In genomic region chr8:70601271-70601649, GRCm38 (mm10) we compare ENCODE assay signal across 8 mouse cellular contexts. TPM values are rescaled to one million over a fixed set of nuclear protein-coding genes. Genes with fewer than 3 reads are reported as not detected.
DNase-seq lines count a peak whose midpoint lies in the region; ATAC-seq and TF ChIP-seq lines count a peak whose summit lies in the region.

No protein-coding gene starts in this region.

- intact Hi-C loops in heart, postnatal 10 days (cut with DNase I): no loop called here

- H3K9ac ChIP-seq in liver, postnatal 0 days (replicated peaks): no peak overlapping the region
- no peak overlapping the region for H3K9ac ChIP-seq in neural tube, embryonic 11.5 days (ENCODE audit: low read length)

- ATAC-seq in erythroblast, adult 5-6 weeks (replicated peaks; ENCODE audit: low FRiP score, poor library complexity, severe bottlenecking): peak; percentile 58
- ATAC-seq in liver, postnatal 0 days: peak; percentile 57
- ATAC-seq in neural tube, embryonic 11.5 days (ENCODE audit: insufficient read depth, low FRiP score, low TSS enrichment): peak; percentile 65

- 5% methylated on average over 26 of the region's 26 CpGs for WGBS in liver, postnatal 0 days (ENCODE audit: insufficient replicate concordance)
- under 1% methylated on average over 25 of the region's 26 CpGs for WGBS in neural tube, embryonic 11.5 days

- peak; percentile 98 for DNase-seq in ES-CJ7 (ENCODE audit: low read depth, low spot score)
- DNase-seq in brain, adult 2 months (ENCODE audit: low read depth, low spot score): peak; percentile 91
- DNase-seq in heart, postnatal 10 days: peak; percentile 78 to 84
- DNase-seq in kidney, postnatal 25 days: peak; percentile 91 to 94
- DNase-seq in liver, postnatal 0 days: peak; percentile 89
- DNase-seq in neural tube, embryonic 11.5 days (ENCODE audit: low spot score): peak; percentile 95
- DNase-seq in thymus, adult 18-20 months: peak; percentile 49 to 66

- H3K27ac ChIP-seq in liver, postnatal 0 days (ENCODE audit: low read depth): peak overlapping the region; percentile 44; the same call in 1 of the 2 replicates
- H3K27ac ChIP-seq in neural tube, embryonic 11.5 days (ENCODE audit: low read depth, low read length): peak overlapping the region; percentile 90

- no peaks in the 10 kb centered on the region for H3K27me3 ChIP-seq in liver, postnatal 0 days (ENCODE audit: insufficient read depth, low read length)
- 0 out of 2 replicates have a peak, but pooled peaks cover 7% of the 10 kb centered on the region for H3K27me3 ChIP-seq in neural tube, embryonic 11.5 days (ENCODE audit: control insufficient read depth, insufficient read depth, low read length)

- H3K36me3 ChIP-seq in liver, postnatal 0 days (replicated peaks; ENCODE audit: insufficient read depth, low read length): peaks cover 8% of the 10 kb centered on the region; the same call in 1 of the 2 replicates
- H3K36me3 ChIP-seq in neural tube, embryonic 11.5 days (ENCODE audit: control insufficient read depth, insufficient read depth, low read length): peaks cover 4% of the 10 kb centered on the region

- H3K9me3 ChIP-seq in liver, postnatal 0 days (ENCODE audit: low read length): no peaks in the 10 kb centered on the region
- 0 out of 2 replicates have a peak, but pooled peaks cover 2% of the 10 kb centered on the region for H3K9me3 ChIP-seq in neural tube, embryonic 11.5 days (ENCODE audit: control insufficient read depth, low read length)

- peak overlapping the region; percentile 57 for H3K4me2 ChIP-seq in liver, postnatal 0 days (ENCODE audit: low read depth, low read length)
- H3K4me2 ChIP-seq in neural tube, embryonic 11.5 days (ENCODE audit: low read depth): peak overlapping the region; percentile 44

- no peak for TF ChIP-seq CTCF in liver, postnatal 0 days (IDR thresholded peaks at IDR 0.05; ENCODE audit: low read depth)

- peaks cover 20% of the 10 kb centered on the region for H3K4me1 ChIP-seq in liver, postnatal 0 days (ENCODE audit: insufficient read depth)
- peaks cover 44% of the 10 kb centered on the region for H3K4me1 ChIP-seq in neural tube, embryonic 11.5 days (ENCODE audit: control insufficient read depth, insufficient read depth, low read length)

- H3K4me3 ChIP-seq in liver, postnatal 0 days (ENCODE audit: low read depth, low read length): no peak overlapping the region
- H3K4me3 ChIP-seq in neural tube, embryonic 11.5 days (ENCODE audit: low read depth, low read length): no peak overlapping the region

- no peak for TF ChIP-seq EP300 in liver, postnatal 0 days (IDR thresholded peaks at IDR 0.05; ENCODE audit: low read depth)

RNA-seq across cellular contexts. Expression of gene Isyna1, which starts 7.1 kb away (rescaled TPM):
- 3.8 and 6.1 TPM in 2 replicates for total RNA-seq in erythroblast, adult 5-6 weeks (2015; ENCODE audit: low replicate concordance)
- 1.4 and 7.7 TPM in 2 replicates for total RNA-seq in erythroblast, adult 5-6 weeks (2017; ENCODE audit: low replicate concordance)
- 10 to 100 TPM; 25.8 to 29.6 TPM for total RNA-seq in heart, postnatal 10 days (2021)
- 18.8 and 21.6 TPM in 2 replicates for polyA plus RNA-seq in liver, postnatal 0 days (2015; fragmentation: Nextera tagmentation; extraction: Ambion mirVana)
- polyA plus RNA-seq in neural tube, embryonic 11.5 days (2014; fragmentation: Nextera tagmentation; extraction: Ambion mirVana): 87.9 and 90.7 TPM in 2 replicates

RNA-seq across cellular contexts. Expression of gene Ssbp4, which starts 7.4 kb away (rescaled TPM):
- 6.3 and 10.9 TPM in 2 replicates for total RNA-seq in erythroblast, adult 5-6 weeks (2015; ENCODE audit: low replicate concordance)
- 6.3 and 13.8 TPM in 2 replicates for total RNA-seq in erythroblast, adult 5-6 weeks (2017; ENCODE audit: low replicate concordance)
- total RNA-seq in heart, postnatal 10 days (2021): 10 to 100 TPM; 54.7 to 55.6 TPM
- 32.5 and 35.4 TPM in 2 replicates for polyA plus RNA-seq in liver, postnatal 0 days (2015; fragmentation: Nextera tagmentation; extraction: Ambion mirVana)
- 125 and 137 TPM in 2 replicates for polyA plus RNA-seq in neural tube, embryonic 11.5 days (2014; fragmentation: Nextera tagmentation; extraction: Ambion mirVana)

RNA-seq across cellular contexts. Expression of gene Lrrc25, which starts 14.7 kb away (rescaled TPM):
- total RNA-seq in erythroblast, adult 5-6 weeks (2015; ENCODE audit: low replicate concordance): 5.4 and 9.0 TPM in 2 replicates
- total RNA-seq in erythroblast, adult 5-6 weeks (2017; ENCODE audit: low replicate concordance): 0.98 and 2.3 TPM in 2 replicates
- 1 to 10 TPM; 1.1 to 1.6 TPM for total RNA-seq in heart, postnatal 10 days (2021)
- polyA plus RNA-seq in liver, postnatal 0 days (2015; fragmentation: Nextera tagmentation; extraction: Ambion mirVana): 9.8 and 10.4 TPM in 2 replicates
- polyA plus RNA-seq in neural tube, embryonic 11.5 days (2014; fragmentation: Nextera tagmentation; extraction: Ambion mirVana): 0.85 and 1.2 TPM in 2 replicates

RNA-seq across cellular contexts. Expression of gene Gdf15, which starts 31.0 kb away (rescaled TPM):
- total RNA-seq in erythroblast, adult 5-6 weeks (2015; ENCODE audit: low replicate concordance): not detected in 2 replicates
- total RNA-seq in erythroblast, adult 5-6 weeks (2017; ENCODE audit: low replicate concordance): 0.60 TPM in 1 of 2 replicates, not detected in the other
- total RNA-seq in heart, postnatal 10 days (2021): 1 to 10 TPM in 1 of 2 experiments, under 1 TPM in 1; 0.86 to 1.1 TPM
- polyA plus RNA-seq in liver, postnatal 0 days (2015; fragmentation: Nextera tagmentation; extraction: Ambion mirVana): 2.1 and 2.3 TPM in 2 replicates
- 0.28 TPM in 1 of 2 replicates, not detected in the other for polyA plus RNA-seq in neural tube, embryonic 11.5 days (2014; fragmentation: Nextera tagmentation; extraction: Ambion mirVana)

RNA-seq across cellular contexts. Expression of gene Pgpep1, which starts 58.9 kb away (rescaled TPM):
- 1.2 and 5.9 TPM in 2 replicates for total RNA-seq in erythroblast, adult 5-6 weeks (2015; ENCODE audit: low replicate concordance)
- 0.28 and 1.4 TPM in 2 replicates for total RNA-seq in erythroblast, adult 5-6 weeks (2017; ENCODE audit: low replicate concordance)
- 10 to 100 TPM; 39.6 to 42.9 TPM for total RNA-seq in heart, postnatal 10 days (2021)
- 31.0 and 32.2 TPM in 2 replicates for polyA plus RNA-seq in liver, postnatal 0 days (2015; fragmentation: Nextera tagmentation; extraction: Ambion mirVana)
- polyA plus RNA-seq in neural tube, embryonic 11.5 days (2014; fragmentation: Nextera tagmentation; extraction: Ambion mirVana): 246 and 268 TPM in 2 replicates
